Mouse (Mus musculus) mesoderm, embryonic 11.5 days (tissue): ENCODE results near the gene Agbl2.
A peak's percentile ranks its signal among the peaks of the same experiment; 100 is the strongest.
"Not testable (repeated sequence)": the region's sequence is repeated elsewhere in the genome, so short reads cannot be mapped to it uniquely, and the experiment has no call there.

Source experiments
- DNase-seq: peaks from one replicate; pipeline ENCODE4 v3.0.0-alpha.2; 2012; ENCODE audit warnings: low read depth, low spot score

The Agbl2 gene

DNA sequence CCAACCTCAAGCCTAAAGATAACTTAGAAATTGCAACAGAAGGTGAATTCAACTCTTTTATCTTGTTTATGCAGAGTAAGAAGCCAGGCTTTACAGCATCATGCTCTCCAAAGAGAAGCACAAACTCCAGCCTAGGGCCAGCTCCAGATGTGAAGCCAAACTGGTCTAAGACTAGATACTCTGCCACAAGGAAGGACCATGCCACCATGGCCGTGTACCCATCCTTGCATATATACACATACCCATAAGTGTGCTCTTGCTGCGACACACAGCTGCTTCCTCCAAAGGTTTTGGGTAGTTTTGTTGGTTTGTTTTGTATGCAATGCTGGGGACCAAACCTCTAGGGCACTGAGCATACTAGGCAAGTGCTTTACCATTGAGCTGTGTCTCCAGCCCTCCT is 32.7 kb downstream of the Agbl2 start:
- DNase-seq, result no peak

DNA sequence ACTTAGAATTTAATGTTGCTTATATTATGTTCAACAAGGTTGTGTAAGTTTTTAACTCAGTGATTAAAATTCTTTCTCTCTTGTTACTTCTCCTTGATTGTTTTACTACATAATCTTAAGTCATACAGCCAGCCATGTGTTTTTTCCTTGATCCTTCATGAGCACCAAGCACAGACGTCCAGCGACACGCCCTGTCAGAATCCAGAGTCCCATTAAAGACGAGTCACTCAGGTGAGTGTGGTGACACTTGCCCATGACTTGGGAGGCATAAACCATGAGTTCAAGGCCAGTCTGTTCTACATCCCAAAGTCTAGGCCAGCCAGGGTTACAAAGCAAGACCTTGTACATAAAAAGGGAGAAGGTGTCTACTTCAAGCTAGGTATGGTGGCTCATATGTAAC is 33.6 kb downstream of the Agbl2 start:
- DNase-seq, result no peak

GRCm38 (mm10) chr2:90818710-90819109 is 36.2 kb downstream of the Agbl2 start:
- DNase-seq, result no peak

DNA sequence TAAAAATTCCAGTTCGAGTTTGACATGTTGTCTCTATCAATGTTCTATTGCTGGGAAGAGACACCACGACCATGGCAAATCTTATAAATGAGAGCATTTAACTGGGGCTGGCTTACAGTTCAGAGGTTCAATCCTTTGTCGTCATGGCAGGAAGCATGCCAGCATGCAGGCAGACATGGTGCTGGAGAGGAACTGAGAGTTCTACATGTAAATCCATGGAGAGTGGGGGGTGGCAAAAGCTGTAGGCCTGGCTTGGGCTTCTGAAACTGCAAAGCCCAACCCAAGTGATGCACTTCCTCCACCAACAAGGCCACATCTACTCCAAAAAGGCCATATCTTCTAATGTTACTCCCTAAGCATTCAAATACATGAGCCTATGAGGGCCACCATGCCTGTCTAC is 38.4 kb downstream of the Agbl2 start:
- DNase-seq, result no peak

- no peak for DNase-seq
These were observed 40.5 kb downstream of the Agbl2 start for GRCm38 (mm10) chr2:90822978-90823377.

- DNase-seq, result no peak
These were observed 41.3 kb downstream of the Agbl2 start for GRCm38 (mm10) chr2:90823781-90824180.

DNA sequence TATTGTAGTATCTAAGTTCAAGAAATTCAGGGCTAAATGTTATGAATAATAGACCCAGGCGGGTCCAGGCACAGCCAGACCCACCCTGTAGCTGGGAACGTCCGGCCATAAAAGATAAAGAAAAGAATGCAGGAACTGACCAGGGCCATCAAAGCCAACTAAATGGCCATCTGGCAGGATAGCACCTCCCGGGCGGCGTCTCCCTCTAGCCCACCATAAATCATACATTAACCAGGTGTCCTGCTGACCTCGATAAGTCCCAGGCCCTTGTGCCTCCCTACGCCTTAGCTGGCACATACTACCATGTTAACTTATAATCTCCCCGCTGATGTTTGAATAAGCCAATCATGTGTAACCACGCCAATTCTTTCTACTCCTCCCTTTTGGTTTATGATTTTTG is 42.0 kb downstream of the Agbl2 start:
- DNase-seq, result not testable (repeated sequence)

- DNase-seq, result no peak
These were observed 43.1 kb downstream of the Agbl2 start for GRCm38 (mm10) chr2:90825515-90826172.

DNA sequence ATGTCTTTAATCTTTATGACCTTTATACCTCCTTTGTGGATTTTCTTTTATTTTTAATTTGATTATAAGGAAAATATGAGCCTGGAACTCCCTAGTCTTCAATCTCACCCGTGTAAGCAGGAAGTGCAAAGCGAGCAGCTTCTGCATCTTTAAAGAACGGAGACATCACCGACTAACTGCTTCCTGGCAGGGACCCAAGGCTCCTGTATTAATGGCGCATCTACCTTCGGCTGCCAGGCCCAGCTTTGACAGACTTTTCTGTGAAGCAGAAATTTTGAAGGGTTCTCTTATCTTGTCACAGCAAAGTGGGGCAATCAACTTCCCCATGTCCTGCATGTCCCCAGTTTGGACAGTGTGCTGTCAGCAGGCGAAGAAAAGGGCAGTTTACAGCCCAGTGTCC is 46.2 kb downstream of the Agbl2 start:
- no peak for DNase-seq

- no peak for DNase-seq
These were observed 51.0 kb downstream of the Agbl2 start for GRCm38 (mm10) chr2:90833502-90833901.

GRCm38 (mm10) chr2:90838621-90839020 is 56.1 kb downstream of the Agbl2 start:
- DNase-seq, result no peak

DNA sequence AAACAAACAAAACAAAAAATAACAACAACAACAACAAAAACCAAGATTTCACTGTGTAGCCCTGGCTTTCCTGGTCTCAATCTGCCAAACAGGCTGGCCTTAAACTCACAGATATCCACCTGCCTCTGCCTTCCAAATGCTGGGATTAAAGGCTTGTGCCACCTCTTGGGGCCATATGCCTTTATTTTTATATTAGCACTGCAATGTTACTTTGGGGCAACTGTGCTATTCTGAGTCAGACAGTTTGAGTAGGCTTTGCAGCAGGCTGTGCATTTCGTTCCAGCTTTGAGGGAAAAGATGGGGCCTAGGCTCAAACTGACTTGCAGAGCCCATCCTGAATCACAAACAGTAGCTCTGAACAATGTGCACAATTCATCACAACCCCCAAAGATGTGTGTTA is 61.1 kb downstream of the Agbl2 start:
- DNase-seq, result no peak

DNA sequence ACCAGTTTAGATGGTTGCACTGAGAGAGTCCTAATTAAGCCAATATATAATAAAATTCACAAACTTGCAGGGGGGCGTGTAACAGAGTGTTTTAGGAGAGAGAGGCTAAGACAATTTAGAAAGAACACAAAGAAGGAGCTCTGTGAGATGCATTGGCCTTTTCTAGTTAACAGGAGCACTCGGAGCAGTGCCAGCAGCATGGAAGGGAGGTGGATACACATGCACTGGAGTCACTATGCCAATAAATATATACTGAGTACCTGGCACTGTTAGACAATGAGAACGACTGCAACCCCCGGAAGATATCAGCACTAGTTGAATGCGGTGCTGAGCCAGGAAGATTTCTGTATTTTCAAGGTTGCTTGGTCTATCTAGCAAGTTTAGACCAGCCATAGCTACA is 61.7 kb downstream of the Agbl2 start:
- no peak for DNase-seq

- no peak for DNase-seq
These were observed 62.7 kb downstream of the Agbl2 start for GRCm38 (mm10) chr2:90845234-90845633.

DNA sequence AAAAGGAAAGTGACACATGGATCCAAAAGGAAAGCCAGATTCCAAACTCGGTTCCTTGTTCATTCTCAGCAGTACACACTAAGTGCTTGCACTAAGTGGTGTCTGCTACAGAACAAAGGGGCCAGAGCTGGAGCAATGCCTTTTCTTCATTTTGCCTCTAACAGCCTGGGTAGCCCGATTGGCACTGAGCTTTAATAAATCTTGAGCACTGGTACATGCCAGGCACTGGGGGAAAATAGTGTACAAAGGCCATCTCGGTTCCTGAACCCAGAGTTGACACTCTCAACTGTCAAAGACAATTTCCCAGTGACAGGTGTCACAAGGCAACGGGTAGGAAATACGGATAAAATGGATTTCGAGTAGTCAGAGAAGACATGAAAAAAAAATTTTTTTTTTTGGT is 63.6 kb downstream of the Agbl2 start:
- no peak for DNase-seq

- no peak for DNase-seq
These were observed 64.0 kb downstream of the Agbl2 start for GRCm38 (mm10) chr2:90846597-90846954.

DNA sequence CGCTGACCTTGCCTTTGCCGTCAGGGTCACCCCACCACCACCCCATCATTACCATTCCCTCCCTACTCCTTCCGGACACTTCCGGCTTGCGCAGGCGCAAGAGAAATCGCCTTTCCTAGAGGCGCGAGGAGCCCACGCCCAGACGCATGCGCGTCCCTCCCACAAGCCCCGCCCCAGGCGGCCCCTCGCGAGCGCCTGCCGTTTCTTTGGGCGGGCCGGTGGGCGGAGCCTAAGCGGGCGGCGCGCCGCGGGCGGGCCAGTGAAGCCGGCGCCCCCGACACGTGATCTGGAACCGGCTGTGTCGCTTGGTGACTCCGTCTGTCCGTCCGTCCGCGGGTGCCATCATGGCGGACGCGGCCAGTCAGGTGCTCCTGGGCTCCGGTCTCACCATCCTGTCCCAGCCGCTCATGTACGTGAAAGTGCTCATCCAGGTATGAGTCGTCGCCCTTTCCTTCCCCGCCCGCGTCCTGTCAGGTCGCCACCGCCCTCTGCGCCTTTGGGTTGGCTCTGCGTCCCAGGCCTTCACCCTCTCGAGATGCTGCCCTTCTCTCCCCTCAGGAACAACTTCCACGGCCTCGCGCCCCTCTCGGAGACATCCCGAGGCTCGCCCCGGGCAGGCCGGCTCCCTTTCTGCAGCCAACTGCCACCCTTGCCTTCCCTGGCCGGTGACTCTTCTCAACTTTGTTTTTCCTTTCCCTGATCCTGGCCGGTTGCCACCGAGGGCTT is 64.6 kb downstream of the Agbl2 start, which contains the start of gene Mtch2:
Gene Mtch2, plus strand, starts transcription at position 201 of the 726 bp plus-strand sequence.
- peak; percentile 99 for DNase-seq

GRCm38 (mm10) chr2:90847681-90848050 is 65.1 kb downstream of the Agbl2 start:
- peak; percentile 11 for DNase-seq

DNA sequence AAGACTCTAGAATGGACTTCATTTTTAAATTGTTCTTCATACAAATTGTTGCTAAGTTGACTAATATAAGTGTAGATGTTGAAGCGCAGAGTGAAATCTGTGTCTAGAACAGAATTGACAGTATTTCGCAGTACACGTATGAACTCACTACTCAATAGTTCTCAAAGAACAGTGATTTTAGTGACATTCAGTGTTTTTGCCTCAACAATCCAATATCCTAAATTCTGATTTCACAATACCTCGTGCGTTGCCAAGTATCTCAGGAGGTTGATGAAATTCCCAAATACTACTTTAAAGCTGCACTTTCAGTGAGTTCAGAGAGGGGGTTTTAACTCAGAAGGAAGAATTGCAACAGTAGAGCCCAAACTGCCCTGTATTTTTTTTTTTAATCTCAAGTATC is 65.8 kb downstream of the Agbl2 start:
- DNase-seq, result no peak

DNA sequence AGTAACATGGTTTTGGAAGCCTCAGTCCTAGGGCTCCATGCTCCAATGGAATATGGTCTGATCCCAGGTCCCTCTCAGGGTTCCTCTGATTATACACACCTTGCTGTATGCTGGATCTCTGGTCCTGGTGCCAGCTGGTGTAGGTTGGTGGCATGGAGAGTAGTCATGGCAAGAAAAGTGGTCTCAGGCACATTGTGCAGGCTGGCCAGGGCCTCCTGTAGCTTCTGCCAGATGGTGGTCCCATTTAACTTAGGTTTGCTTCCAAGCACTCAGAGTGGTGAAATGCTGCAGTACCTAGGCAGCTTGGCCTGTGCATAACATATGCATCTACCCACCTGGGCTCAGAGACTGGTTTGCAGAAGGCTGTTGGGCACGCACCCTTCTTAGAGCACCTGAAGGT is 67.9 kb downstream of the Agbl2 start:
- DNase-seq, result no peak

- DNase-seq, result no peak
These were observed 79.0 kb downstream of the Agbl2 start for GRCm38 (mm10) chr2:90861486-90861885.

DNA sequence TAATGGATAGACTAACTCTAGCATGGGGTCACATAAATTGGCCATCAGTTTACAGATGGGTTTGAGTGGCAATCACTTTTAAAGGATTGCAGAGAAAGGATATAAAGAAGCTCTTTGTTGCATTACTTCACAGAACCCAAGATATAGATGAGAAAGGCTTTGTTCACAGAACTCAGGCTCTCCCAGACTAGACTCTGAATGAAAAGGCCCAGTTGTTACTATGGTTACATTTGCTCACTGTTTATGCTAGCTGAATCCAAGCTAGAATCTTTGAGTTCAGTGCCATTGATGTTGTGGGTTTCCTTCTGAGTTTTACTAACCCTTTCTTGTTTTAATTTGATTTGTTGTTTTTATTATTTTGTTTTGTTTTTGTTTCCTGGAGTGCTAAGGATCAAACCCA is 81.7 kb downstream of the Agbl2 start:
- no peak for DNase-seq

DNA sequence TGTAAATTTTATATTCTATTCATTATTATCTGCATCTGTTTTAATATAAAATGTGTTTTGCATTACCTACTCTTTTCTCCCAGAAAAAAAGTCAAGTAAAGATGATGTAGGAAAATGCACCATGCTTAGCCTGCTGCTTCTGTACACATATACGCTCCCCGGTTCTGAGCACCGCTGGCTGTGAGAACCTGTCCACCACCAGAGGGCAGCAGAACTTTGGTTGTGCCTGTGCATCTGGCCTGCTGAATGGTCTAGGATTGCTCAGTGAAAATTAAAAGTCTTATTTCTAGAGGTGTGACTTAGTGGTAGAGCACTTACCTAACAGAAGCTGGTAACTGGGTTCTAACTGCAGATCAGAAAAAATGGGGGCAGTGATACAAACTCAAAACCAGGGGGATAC is 84.0 kb downstream of the Agbl2 start:
- peak; percentile 79 for DNase-seq
